Mouse (Mus musculus) thymus, postnatal 36 days (tissue): ENCODE measurements around the gene Trim15.

ENCODE experiments used
- DNase-seq, 2 experiments: peaks; one replicate each; pipeline ENCODE4 v3.0.0; 2022; ENCODE audit warnings: mixed read lengths in 2 of 2

Gene Trim15

GRCm38 (mm10) chr17:36825525-36825924, 41.5 kb downstream of the Trim15 start:
- DNase-seq, result peak; percentile 8 to 25

GRCm38 (mm10) chr17:36824005-36824404, 43.0 kb downstream of the Trim15 start:
- peak; percentile 66 to 67 for DNase-seq

GRCm38 (mm10) chr17:36811871-36812270, 55.1 kb downstream of the Trim15 start, which contains the start of gene H2-M10.6:
Gene H2-M10.6 (plus strand): TSS chr17:36812171.
- no peak for DNase-seq
